Mouse (Mus musculus): ENCODE data around the gene Il1r1.
A peak's percentile ranks its signal among the peaks of the same experiment; 100 is the strongest.

The Il1r1 gene

DNA sequence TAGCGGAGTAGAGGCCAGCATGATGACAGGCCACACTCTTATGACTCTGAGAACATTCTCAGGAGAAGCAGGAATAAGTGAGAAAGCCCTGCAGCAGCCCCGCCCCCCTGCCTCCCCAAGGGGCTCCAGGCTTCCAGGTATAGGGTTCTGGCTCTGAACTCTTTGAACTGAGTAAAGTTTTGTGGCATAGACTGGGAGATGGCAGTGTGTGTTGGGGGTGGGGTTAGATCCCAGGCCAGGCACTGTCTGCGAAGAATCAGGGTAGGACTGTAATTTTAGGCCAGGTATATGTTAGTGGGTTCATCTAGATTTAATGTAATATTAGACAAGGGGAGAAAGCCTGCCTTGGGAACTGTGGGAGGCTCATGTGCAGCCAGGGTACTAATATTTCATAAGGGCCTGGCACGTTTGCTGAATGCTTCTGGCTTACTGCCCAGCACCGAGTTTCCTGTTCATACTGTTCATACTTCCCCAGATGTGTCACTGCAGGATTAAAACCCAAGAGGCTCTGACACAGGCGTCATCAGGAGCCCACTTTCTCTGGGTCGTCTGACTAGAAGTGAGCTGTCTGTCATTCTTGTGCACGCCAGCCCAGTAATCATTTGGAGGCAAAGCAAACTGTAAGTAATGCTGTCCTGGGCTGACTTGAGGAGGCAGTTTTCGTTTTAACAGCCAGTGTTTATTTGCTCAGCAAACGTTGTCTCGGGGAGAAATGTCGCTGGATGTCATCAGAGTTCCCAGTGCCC, at the start of gene Il1r1:
Gene Il1r1 (plus strand): TSS at position 542 of the 746 bp plus-strand sequence.
- no peak for DNase-seq (ENCODE audit: low spot score in 2 of 2)

DNA sequence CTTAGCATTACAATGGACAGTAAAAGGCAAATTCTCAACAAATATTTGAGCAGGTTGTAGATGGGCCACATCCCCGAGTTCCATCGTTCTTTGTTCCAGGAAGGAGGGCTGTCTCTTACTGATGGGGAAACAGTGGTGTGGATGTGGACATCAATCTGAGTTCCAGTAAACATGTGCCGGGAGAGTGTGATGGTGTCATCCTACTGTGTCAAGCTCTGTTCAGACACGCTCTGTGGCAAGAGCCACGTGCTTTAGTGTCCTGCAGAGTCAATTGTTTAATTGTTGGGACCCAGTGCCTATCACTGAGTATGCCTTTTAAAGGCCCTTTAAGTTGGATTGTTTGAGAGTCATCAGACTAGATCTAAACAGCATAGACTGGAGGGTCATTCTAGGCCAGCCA, 49.8 kb upstream of the Il1r1 start:
- no peak for DNase-seq (ENCODE audit: low spot score in 2 of 2)

DNA sequence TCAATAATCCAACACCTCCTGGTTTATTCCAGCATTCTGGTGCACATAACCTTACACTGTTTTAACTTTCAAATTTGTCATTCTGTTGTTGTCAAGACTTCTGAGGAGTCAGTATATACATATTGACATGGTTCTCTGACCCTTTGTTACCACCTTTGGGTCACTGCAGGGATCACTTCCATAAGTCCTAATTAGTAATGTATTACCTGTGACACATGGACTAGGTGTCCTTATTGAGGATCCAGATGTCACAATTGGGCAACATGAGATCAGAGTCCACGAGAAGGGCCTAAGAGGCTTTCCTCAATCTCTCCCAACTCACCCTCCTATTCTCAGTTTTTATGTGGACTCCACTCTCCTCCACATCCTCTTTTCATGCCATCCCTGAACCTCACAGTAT, 49.1 kb upstream of the Il1r1 start:
- DNase-seq (ENCODE audit: low spot score in 2 of 2), result no peak

DNA sequence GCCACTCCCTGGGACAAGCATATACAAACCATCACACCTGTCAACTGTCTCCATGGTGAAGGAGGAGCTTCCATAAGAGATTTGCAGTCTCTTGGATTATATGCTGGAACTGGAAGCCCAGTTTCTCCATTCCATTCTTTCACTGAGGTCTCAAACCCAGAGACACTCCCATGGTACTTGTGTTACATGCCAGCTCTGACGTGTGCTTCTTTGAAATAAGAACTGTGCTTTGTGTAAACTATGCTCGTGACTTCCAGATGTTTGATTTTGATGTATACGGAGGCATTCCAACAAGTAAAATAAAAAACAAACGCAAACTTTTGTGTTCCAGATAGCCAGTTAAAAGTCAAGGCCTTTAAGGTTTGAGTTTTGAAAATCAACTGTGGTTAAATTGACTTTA, 45.8 kb upstream of the Il1r1 start:
- no peak for DNase-seq (ENCODE audit: low spot score in 2 of 2)

DNA sequence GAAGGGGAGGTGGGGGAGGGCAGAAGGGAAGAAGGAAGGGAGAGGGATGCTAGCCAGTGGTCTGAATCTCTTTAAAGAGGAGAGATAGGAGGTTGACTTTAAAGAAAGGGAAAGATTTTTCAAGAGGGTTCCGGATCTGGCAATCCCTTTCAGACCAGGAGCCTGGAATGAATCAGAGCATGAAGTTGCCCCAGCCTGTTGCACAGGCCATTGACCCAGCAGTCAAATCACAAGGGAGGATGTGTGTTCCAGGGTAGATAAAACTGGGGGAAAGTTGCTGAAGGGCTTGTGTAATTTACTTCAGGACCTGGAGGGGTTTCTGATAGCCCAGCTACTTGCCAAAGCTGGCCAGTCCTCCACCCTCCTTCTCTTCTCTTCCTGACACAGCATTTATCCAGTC, 45.4 kb upstream of the Il1r1 start:
- DNase-seq (ENCODE audit: low spot score in 2 of 2), result no peak

DNA sequence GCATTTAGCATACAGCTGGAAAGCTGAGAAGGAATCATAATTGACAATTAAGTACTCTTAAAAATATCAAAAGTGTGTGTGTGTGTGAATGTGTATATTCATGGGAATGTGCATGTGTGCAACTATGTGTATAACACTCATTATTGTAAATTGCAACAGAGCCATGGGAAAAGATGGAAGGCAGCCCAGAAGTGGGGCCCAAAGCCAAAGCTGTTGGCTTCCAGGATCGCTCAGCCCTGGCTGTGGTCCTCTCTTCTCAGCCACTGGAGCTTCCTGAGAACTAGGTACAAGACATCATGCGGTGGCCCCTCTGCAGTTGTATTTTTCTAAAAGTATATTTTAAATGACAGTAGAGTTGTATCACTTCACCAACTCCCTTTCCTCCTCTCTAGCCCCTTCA, 44.0 kb upstream of the Il1r1 start:
- DNase-seq (ENCODE audit: low spot score in 2 of 2), result no peak

DNA sequence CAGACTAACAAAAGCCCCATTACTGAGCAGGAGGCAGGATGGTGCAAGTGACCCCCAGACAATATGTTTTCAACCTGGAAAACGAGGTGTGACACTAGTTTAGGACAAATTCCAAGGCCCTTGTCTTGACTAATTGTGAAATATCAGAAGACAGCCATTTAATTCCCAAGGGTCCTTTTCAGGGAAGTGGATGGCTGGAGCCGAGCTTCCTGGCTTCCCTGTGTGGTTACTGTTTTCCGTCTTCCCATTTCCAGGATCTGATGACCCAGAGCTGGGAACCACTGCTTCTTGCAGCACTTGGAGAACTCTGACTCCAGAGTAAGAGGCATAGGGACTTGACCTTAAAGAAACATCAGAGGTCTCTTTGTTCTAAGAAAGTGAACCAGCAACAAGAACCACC, 43.2 kb upstream of the Il1r1 start:
- no peak for DNase-seq (ENCODE audit: low spot score in 2 of 2)

DNA sequence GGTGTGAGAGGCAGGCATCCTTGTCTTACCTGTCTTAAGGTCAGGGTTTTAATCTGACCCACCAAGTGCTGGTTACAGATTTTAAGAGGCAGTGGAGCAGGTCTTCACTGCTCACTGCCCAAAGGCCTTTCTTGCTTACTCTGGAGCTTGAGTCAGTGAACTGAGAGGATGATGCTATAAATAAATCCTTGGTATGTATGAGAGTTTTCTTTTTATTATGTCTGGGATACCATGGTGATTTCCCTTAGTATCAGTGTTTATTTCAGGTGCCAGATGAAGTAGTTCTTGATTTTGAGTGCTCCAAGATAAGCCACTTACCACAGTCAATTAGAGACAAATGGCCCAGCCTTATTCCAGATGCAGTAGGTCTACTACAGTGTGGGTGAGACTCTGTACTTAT, 41.5 kb upstream of the Il1r1 start:
- DNase-seq (ENCODE audit: low spot score in 2 of 2), result no peak

DNA sequence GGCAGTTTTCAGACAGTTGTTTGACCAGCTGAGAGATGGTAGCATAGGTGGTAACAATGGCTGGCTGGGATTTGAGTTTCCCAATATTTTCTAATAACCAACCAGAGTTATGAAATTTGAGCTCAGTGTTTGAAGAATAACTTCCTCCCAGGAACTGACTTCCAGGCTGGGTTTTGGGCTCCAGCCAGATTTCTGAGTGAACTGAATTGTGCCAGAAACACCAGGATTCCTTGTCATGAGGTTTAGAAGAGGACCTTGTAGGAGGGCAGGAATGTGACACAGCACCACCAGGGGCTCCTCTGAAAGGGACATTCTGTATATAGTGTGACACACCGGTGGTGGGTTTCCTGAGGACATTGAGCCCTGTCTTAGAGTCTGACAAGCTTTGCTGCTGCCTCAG, 36.9 kb upstream of the Il1r1 start:
- DNase-seq (ENCODE audit: low spot score in 2 of 2), result no peak

DNA sequence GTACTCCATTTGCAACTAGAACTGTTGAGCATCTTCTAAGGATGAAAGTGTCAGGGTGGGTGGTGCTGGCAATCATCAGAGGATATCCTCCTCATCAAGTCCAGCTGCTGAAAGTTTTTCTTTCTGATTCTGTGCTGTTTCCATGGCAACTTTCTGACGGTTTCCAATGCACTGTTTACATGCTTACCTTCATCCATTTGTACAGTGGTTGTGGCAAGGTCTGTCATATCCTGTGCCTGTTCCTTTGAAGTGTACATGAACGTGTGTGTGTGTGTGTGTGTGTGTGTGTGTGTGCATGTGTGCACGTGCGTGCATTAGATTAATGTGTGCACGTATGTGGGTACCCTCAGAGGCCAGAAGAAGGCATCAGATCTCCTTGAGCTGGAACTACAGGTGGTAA, 34.9 kb upstream of the Il1r1 start:
- DNase-seq (ENCODE audit: low spot score in 2 of 2), result peak in 1 of 2 experiments; percentile 5

DNA sequence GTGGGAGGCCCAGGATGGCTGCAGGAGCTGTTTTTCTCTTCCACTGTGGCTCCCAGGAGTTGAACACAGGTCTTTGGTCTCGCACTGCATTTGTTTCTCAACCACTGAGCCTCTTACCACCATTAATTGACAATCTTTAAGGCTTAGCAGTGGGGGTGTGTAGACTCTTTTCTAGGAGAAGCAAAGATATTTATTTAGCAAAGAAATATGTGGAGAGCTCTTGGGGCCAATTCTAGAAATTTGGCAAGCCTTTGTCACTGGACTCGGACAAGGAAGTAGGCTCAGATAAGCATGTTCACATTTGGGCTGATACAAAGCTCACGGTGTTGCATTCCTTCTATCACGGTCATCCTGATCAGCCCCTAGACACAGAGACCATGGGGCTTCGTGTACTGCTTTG, 34.0 kb upstream of the Il1r1 start:
- no peak for DNase-seq (ENCODE audit: low spot score in 2 of 2)

DNA sequence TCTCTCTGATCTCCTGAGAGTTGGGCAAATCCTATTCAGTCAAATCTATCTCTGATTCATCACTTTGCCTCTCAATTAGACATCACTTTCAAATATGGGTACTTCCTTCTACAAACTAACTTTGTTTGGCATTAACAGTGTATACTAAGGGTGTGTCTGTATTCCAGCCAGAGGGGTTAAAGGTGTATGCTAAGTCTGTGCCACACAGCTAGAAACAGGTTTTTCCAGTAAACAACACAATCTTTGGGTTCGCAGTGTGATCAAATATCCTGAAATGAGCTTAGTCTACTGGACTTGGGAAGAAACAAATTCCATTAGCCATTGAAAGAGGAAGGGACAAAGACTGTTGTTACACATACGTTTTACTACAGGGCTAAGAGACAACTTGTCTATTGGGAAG, 30.6 kb upstream of the Il1r1 start:
- no peak for DNase-seq (ENCODE audit: low spot score in 2 of 2)

DNA sequence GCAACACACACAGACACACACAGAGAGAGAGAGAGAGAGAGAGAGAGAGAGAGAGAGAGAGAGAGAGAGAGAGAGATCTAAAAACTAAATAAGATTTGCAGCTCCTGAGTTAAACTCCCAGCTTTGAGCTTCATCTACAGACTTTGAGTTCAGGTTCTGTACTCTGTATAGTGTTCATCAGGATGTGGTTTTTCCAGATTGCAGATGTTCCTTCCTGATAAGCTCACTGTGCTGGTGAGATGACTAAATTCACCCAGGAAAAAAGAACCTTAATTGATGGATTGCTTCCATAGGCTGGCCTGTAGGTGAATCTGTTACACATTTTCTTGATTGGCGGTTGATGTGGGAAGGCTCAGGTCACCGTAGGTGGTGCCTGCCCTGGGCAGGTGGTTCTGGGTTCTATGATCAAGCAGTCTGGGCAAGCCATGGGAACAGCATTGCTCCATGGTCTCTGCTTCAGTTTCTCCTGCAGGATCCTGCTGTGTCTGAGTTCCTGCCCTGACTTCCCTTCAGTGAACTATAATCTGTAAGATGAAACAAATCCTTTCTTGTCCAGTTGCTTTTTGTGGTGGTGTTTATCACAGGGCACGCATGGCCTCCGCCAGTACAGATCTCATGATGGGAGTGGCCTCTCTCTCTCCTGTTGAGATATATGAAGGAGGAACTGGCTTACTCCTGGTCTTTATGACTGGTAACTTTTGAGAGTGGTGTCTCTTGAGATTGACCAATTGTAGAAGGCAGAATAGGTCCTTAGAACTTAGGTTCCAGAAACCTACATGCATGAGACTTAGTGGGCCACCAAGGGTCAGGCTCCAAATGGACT, 11.3 kb upstream of the Il1r1 start:
- DNase-seq (ENCODE audit: low spot score in 2 of 2), result no peak

DNA sequence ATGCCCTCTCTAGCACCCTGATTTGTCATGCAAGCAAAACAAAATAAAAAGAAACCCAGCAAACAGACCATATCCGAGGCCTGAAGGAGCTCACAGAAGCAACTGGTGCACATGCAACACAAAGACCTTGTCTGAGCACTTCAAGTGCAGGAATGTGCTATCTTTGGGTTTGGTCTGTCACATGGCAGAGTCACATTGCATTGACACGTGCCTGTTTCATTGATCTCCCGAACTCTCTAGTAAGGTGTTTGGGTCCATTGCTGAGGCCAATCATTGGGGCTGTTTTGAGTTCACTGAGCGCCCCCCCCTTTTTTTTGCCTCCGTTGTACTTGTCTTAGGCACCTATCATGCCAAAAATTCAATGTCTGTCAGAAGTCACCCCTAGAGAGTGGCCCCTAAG, 7.4 kb upstream of the Il1r1 start:
- no peak for DNase-seq (ENCODE audit: low spot score in 2 of 2)

DNA sequence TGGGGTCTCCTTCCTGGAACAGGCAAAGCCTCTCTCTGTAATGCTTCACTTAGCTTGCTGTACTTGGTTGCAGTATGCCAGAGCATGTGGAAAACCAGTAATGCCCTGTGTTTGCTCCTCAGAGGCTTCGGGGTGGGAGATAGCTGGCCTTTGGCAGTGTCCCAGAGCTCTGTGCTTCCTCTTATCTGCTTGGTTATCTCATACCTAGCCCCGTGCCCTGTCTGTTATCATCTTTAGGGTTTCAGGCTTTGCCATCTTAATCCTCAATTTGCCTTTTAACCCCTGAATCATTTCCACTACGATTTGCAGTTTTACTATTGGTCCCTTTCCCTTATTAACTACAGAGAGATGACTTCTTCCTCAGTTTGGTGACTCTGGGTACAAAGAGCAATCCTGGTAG, 6.3 kb upstream of the Il1r1 start:
- DNase-seq (ENCODE audit: low spot score in 2 of 2), result no peak

DNA sequence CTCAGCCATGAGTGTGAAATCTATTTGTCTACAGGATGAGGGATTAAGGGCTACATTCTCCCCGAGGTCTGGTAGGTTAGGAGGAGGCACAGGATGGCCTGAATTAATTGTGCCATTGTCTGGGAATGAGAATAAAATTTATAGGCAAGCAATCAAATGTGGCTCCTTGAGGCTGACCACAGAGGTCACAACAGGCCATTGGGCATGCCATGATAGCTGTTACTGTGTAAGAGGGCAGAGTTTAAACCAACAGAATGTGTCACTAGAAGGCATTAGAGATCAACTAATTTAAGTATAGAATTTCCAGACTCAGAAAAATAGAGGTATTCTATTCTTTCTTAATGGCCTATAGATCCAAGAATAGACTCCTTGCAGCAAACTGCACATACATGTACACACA, 4.3 kb upstream of the Il1r1 start:
- no peak for DNase-seq (ENCODE audit: low spot score in 2 of 2)

DNA sequence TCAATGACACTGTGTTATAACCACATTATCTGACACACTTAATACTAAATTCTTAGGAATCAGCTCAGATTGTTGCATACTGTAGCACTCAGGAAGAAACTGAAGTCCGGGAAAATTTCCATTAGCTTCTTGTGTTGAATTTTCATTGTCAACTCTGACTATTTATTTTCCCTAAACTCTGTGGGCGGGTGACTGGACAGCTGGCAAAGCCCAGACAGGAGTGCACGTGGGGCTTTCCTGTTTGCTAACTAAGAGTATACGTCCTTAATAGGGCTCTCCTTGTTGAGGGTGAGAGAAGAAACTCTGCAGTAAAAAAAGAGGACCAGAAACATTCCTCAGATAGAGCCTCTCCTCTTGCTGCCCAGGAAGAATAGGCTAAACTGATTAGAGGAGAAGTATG, 3.0 kb upstream of the Il1r1 start:
- no peak for DNase-seq (ENCODE audit: low spot score in 2 of 2)

DNA sequence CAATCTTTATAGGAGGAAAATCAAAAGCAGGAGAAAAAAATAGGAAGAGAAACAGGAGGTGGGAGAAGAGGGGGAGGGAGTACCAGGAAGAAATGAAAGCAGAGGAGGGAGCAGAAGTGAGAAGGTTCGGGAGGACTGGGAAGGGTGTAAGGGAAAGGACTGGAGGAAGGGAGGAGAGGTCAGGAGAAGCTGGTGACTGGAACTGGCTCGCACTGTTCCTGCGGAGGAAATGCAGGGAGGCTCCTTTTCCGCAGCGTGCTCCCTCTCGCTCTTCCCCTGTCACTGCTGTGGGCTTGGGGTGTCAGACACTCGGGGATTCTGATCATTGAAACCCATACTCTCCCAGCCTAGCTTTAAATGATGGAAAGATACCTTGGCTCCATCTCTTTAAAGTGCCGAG, 2.2 kb upstream of the Il1r1 start:
- DNase-seq (ENCODE audit: low spot score in 2 of 2), result no peak

DNA sequence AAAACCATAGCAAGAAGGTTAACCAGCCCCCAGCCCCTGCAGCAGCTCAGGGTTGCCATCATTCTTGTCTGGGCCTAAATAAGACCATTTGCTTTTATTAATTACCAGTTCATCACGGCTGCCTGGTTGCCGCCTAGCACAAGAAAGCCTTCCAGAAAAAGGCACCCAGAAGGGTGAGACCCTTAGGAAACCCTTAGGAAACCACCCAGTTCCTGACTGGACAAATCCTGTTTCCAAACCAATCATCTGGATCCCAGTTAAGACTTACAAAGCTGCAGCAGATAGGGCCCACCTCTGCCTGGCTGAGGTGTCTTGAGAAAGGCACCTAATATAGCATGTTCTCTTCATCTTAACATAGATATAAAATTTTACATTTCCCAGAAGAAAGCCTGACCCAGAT, 1.3 kb upstream of the Il1r1 start:
- DNase-seq (ENCODE audit: low spot score in 2 of 2), result no peak

DNA sequence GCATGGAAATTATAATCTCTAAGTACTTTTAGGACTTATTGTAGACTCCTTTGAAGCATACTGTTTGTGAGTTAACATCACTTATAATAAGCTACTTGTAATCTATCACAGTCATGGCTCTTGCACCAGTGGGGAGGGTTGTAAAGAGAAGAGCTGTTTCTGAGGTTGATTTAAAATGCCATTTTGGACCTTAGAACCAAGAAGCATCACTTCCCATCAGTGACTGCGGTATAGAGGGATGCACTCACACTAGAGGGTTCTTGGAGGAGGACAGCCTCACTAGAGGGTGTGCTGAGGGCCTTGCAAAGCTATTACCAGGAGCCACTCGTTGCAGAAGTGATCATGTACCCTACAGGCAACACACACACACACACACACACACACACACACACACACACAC, 700 bp downstream of the Il1r1 start:
- DNase-seq (ENCODE audit: low spot score in 2 of 2), result no peak

DNA sequence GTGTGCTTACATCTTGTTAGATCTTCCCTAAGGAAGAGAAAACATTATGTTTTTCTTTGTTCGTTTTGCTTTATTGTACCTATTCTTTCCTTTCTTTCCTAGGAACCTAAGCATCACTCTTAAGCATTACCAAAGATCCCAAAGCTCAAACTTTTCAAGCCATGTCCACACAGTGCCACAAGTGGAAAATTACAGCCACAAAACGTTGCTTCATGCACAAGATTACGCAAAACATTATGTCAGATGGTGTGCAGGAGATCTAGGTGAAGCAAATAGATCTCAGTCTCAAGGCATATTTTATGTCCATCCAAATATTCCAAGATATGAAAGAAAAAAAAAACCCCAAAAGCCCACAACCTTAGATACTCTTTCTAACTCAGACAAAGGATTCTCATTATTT, 4.2 kb downstream of the Il1r1 start:
- no peak for DNase-seq (ENCODE audit: low spot score in 2 of 2)

DNA sequence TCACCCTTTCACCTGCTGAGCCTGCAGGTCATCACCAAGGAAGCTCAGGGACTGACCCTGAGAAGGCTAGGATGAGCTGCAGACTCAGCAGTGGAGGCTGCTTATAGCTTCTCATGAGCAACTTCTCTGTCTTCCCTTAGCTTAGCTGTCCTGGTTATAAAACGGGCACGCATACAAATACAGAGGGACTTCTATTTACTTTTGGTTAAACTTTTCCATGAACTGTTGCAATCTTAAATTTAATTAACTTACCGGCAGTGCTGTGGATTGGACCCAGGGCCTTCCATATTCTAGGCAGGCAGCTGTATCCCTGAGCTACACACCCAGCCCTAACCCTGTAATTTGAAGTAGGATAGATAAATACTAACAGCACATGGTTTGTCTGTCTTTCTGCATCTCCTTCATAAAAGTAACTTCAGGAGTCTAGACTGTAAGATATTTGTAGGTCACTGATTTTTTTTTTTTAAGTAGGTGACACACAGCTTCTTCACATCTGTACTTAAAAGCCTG, 4.9 kb downstream of the Il1r1 start:
- DNase-seq (ENCODE audit: low spot score in 2 of 2), result no peak

DNA sequence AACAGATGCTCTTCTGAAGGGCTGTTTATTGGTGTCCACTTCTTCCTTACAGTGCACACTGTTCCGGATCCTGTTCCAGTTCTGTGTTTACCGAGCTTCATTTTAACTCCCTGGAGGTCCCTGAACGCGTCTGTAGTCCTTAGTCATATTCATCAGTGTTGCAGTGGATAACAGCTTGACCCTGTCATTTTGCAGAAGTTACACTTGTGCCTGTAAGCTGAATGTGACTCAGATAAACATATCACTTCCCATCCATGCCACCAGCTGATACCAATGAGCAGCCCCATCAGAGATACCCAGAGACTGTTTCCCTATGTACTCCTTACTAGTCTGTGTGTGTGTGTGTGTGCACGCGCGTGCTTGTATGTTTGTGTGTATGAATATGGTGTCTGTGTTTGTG, 5.5 kb downstream of the Il1r1 start:
- no peak for DNase-seq (ENCODE audit: low spot score in 2 of 2)
